Mouse (Mus musculus) T-helper 17 cell (primary cell): ENCODE measurements around the gene Mgst1.

Source experiments
- in situ Hi-C, 2 experiments: fragments of 300-600 bp; cut with MboI, MseI; formaldehyde crosslinking; loops; 1 replicate in 1 of 2; 2 replicates in 1 of 2; pipeline ENCODE4 v1.15.1; 2025; ENCODE audit warnings: high pct_unique_total_duplicates in 2 of 2

The Mgst1 gene

DNA sequence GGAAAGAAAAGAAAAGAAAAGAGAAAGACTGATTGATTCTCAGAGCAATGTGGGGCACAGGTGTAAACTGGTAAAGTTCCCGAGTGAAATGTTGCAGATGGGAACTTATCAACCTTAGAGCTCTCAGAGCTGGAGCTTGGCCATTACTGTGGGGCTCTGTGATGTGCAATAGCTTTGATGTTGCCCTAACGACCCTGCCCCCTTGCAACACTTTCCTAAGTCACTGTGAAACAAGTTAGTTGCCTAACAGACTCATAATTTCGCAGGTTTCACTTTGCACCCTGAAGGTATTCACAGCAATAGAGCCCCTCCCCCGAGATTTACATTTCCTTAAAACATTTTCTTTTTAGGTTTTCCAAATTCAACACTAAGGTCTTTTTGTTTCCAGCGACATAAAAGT is at the start of gene Mgst1:
TSS of gene Mgst1 (plus strand) at position 387 of the 400 bp plus-strand sequence.
- in situ Hi-C loops, result loop anchor here in 1 of 2 experiments (10.0 kb wide), 1 partner anchor 365 kb away; no protein-coding TSS in a partner anchor

GRCm38 (mm10) chr6:138092432-138092831 is 47.7 kb upstream of the Mgst1 start:
- in situ Hi-C loops, result no loop called here

DNA sequence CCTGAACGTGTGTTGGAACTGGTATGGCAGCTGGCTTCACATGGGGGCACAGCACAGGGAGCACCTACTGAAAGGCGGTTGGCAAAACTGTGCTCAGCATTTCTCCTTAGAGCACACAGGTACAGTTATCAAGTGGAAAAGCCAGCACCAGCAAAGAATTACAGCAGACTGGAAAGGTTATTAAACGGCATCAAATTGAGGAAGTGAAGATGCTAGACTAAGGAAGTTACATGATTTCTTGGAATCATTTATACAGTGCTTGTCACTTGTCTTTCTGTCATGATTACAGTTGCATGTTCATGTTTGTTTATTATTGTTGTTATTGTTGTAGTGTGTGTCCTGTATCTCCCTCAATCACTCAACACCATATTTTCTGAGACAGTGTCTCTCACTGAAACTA is 45.1 kb upstream of the Mgst1 start:
- in situ Hi-C loops, result no loop called here

- in situ Hi-C loops, result loop anchor here in 1 of 2 experiments (10.0 kb wide), 1 partner anchor 625 kb away; no protein-coding TSS in a partner anchor
Observed at GRCm38 (mm10) chr6:138099646-138100045, 40.5 kb upstream of the Mgst1 start.

DNA sequence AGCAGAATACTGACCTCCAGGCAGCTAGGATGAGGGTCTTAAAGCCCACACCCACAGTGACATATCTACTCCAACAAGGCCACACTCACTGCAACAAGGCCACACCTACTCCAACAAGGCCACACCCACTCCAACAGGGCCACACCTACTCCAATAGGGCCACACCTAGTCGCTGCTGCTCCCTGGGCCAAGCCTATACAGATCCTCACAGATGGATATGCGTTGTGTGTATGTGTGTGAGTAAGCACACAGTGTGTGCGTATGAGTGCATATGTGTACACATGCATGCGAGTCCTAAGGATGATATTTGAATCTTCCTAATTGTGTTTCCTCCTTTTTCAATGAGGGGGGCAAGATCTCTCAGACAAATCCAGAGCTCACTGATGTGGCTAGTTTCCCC is 38.3 kb upstream of the Mgst1 start:
- in situ Hi-C loops, result loop anchor here in 1 of 2 experiments (10.0 kb wide), 1 partner anchor 623 kb away; no protein-coding TSS in a partner anchor

DNA sequence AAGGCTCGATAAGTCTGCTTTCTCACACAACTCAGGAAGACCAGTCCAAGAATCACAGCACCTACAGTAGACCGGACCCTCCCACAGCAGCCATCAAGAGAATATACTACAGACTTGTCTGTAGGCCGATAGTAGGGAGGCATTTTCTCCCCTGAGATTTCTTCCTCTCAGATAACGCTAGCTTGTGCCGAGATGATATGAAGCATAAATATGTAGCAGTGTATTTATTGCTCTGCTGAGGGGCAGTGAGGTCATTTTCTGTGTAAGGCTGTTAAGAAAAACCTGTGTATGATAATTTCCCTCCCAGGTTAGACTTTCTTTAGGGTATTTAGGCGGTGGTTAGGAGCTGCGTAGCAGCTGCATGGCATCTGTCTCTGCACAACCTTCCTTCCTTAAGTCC is 37.2 kb upstream of the Mgst1 start:
- in situ Hi-C loops, result loop anchor here in 1 of 2 experiments (10.0 kb wide), 1 partner anchor 622 kb away; no protein-coding TSS in a partner anchor

- in situ Hi-C loops, result loop anchor here in 1 of 2 experiments (10.0 kb wide), 1 partner anchor 620 kb away; no protein-coding TSS in a partner anchor
Observed at GRCm38 (mm10) chr6:138104559-138104958, 35.6 kb upstream of the Mgst1 start.

GRCm38 (mm10) chr6:138117496-138117895 is 22.6 kb upstream of the Mgst1 start:
- in situ Hi-C loops, result no loop called here

DNA sequence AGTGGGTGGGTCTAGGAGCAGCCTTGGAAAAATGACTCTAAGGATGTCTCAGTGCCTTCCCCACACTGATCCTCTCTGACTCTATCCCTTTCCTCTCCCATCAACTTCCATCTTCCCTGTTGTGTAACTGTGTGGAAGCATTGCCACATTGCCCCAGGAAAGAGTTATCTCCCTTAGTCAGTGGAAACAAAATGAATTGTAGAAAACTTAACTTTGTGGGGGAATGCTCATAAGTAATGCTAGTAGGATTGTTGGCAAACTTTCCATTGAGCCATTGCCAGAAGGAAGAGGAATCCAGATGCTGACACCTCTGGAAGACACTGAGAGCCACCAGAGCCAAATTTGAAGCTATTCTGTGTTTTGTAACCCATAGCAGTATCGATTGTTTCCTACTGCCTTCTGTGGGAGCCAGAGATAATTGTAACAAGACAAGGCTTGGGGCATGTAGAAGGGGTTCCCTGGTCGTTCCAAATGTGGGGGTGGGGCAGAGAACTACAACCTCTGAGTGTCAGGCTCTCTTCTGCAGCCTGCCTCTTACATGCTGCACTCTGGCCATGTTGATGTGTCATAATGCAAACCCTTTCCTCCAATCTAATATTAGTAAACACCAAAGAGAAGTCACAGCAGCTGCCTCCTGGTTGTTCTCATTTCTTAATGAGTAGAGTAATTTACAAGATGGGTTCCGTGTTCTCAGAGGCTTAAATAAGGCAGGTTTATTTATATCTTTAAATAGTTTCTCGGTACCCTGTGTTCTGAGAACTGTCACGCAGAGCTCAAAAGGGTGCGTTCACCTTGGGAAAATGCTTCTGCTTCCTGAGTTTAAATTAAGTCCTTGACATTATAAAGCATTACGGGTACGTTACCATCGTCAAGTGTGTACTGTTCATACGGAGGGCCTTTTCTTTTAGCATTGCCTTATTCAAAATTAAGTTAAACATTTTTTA is 11.5 kb upstream of the Mgst1 start:
- in situ Hi-C loops, result loop anchor here in 1 of 2 experiments (10.0 kb wide), 1 partner anchor 1916 kb away; the partner anchor contains the start of genes Capza3 and Plcz1

- in situ Hi-C loops, result no loop called here
Observed at GRCm38 (mm10) chr6:138130541-138130940, 9.6 kb upstream of the Mgst1 start.

GRCm38 (mm10) chr6:138140336-138140735 is 220 bp downstream of the Mgst1 start:
- in situ Hi-C loops, result loop anchor here in 1 of 2 experiments (10.0 kb wide), 1 partner anchor 366 kb away; no protein-coding TSS in a partner anchor

DNA sequence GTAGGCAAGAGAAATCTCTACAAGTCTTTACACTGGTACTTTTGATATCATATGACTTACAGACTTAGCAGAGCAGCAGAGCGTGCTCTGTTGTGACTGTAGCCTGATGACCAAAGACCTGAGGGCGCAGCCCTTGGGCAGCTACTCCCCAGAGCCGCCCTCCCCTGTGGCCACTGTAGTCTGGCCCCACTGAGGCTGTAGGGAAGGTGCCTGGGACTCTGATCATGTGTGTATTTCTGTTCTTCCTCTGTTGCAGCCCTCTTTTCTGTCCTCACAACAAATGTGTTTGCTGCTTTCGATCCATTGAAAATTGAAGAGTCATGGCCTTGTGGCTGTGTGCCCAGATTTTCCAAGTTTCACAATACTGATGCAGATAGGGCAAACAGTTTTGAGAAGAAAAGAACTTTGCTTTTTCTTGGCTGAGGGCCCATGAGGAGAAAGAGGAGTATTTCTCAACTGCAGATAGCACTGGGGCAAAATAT is 1.0 kb downstream of the Mgst1 start:
- in situ Hi-C loops, result loop anchor here in 1 of 2 experiments (10.0 kb wide), 1 partner anchor 366 kb away; no protein-coding TSS in a partner anchor

- in situ Hi-C loops, result loop anchor here in 1 of 2 experiments (10.0 kb wide), 1 partner anchor 368 kb away; no protein-coding TSS in a partner anchor
Observed at GRCm38 (mm10) chr6:138142604-138143003, 2.5 kb downstream of the Mgst1 start.

GRCm38 (mm10) chr6:138143450-138143849 is 3.3 kb downstream of the Mgst1 start:
- in situ Hi-C loops, result loop anchor here in 1 of 2 experiments (10.0 kb wide), 1 partner anchor 369 kb away; no protein-coding TSS in a partner anchor

DNA sequence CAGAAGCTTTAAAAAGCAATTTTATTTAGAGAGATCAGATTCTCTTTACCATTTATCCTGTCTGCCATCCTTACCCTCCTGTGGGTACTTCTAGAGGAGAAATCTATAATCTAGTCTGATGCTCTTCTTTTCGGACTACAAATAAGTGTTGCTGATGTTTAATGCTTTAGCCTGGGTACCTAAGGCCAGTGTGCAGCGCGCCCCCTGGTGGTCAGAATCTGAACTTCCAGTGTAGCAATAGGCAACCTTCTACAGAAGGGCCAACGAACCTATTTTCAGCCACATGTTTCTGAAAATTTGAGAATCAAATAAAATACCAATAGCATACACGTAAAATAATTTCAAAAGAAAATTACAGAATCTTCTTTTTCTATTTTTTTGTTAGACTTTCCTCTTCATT is 13.0 kb downstream of the Mgst1 start:
- in situ Hi-C loops, result no loop called here

DNA sequence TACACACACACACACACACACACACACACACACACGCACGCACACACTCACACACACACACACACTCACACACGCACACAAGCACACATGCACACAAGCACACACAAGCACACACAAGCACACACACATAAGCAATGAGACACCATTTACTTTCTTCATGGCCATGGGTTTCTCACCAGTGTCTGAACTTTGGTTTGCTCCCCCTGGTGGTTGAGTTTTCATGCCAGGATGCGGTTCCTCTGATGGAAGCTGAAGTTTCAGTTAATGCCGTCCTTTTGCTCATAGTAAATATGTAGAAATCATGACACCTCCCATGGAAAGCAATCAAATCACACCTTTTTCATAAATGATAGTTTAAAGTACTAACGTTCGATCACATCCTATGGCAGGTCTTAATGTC is 23.8 kb downstream of the Mgst1 start:
- in situ Hi-C loops, result loop anchor here in 1 of 2 experiments (10.0 kb wide), 1 partner anchor 399 kb away; no protein-coding TSS in a partner anchor

DNA sequence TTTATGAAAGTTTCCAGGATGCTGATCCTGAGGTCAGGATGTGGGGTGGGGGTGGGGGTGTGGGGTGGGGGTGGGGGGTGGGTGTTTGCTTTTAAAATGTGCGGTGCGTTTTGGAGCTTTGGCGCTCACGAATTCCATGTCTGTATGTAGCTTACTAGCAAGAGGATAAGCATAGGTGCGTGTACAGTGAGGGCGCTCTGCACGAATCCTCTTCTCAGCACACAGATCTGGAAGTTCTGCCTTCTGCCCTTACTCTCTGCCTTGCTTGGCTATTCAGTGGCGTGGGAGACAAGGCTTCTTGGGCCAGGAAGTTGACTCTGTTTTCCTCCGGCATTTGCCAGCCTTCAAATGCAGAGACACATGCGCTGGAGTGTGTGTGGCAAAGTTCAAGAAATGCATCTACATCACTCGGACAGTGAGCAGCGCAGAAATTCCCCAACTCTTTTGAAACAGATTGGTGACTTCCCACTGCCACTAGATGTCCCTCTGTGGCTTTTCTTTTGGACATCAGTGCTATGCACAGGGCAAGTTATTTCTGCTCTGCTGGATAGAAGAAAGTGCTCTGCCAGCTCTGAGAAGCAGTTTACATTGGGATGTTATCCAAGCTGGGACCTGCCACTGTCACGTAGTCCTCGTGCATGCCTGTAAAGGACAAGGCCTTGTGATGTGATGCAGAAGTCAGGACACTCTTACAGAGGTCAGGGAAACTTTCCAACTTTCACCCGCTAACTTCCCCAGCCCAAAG is 31.5 kb downstream of the Mgst1 start:
- in situ Hi-C loops, result no loop called here
